Mouse (Mus musculus): ENCODE results near the gene Shank2.

The Shank2 gene

DNA sequence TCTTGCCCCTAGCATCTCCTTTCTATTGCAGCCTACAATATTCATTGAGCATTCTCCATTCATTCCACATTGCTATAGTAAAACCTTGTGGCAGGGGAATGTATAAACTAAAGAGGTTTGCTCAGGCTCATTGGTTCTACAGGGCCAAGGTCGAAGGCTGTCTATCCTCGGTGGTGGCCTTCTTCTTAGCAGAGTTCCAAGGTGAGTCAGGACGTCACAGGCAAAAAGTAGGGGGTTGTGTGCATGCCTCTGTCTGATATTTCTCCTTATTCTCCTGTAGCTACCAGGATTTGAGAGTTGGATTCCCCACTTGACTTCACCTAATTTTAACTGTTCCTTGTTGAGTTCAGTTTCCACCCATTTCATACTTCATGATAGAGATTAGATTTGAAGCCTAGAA, 29.9 kb downstream of the Shank2 start:
- DNase-seq, result no peak

GRCm38 (mm10) chr7:144037541-144037940, 35.8 kb downstream of the Shank2 start:
- DNase-seq, result no peak

GRCm38 (mm10) chr7:144037966-144038669, 36.4 kb downstream of the Shank2 start:
- peak; percentile 39 to 40 for DNase-seq

DNA sequence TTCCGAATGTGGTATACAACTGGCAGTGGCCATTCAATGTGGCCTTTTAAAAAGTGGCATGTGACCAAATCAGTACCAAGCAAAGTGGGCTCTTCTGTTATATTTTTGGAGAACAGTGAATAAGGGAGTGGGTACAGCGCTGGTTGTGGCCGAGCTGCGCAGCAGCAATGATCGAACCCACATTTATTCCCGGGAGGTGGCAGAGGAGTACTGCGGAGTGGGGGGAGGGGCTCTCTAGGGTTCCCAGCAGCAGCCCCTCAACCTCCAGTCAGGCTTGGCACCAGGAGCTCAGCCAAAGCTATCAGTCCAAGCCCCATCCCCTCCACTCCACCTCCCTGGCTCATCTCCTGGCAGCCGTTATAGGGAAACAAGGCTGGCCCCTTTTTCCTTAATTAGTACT, 37.0 kb downstream of the Shank2 start:
- no peak for DNase-seq

- DNase-seq, result no peak
Observed at GRCm38 (mm10) chr7:144040328-144040727, 38.6 kb downstream of the Shank2 start.

DNA sequence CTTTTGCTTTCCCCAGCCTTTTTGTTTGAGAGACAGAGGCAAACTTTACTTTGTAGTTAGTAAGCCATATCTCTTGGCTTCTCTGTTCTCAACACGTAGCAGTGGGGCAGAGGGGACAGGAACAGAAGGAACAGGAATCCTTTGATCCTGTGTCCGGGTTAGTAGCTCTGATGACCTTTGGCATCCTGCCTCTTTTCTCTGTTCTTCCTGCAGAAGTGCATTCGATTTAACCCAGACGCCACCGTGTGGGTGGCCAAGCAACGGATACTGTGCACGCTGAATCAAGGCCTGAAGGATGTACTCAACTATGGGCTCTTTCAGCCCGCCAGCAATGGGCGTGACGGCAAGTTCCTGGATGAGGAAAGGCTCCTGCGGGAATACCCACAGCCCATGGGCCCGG, 50.3 kb downstream of the Shank2 start:
- no peak for DNase-seq

DNA sequence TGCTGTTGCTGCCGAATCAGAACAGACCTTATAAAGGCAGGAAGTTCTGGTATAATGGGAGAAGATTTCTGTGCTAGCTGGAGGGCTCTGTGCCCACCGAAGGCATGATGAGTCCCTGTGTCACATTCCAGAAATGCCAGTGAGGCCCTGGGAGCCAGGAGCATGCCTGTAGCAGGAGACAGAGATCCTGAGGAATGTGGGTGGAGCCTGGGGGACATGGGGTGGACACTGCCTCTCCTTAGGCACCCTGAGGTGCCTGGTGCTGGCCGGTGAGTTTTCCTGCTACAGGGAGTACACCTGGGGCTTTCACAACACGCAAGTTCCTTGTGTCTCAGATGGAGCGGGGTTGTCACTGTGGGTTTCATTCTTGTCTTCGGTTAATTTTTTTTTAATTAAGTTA, 53.5 kb downstream of the Shank2 start:
- no peak for DNase-seq

- peak in 1 of 2 experiments; percentile 8 for DNase-seq
Observed at GRCm38 (mm10) chr7:144055702-144056531, 54.2 kb downstream of the Shank2 start.

DNA sequence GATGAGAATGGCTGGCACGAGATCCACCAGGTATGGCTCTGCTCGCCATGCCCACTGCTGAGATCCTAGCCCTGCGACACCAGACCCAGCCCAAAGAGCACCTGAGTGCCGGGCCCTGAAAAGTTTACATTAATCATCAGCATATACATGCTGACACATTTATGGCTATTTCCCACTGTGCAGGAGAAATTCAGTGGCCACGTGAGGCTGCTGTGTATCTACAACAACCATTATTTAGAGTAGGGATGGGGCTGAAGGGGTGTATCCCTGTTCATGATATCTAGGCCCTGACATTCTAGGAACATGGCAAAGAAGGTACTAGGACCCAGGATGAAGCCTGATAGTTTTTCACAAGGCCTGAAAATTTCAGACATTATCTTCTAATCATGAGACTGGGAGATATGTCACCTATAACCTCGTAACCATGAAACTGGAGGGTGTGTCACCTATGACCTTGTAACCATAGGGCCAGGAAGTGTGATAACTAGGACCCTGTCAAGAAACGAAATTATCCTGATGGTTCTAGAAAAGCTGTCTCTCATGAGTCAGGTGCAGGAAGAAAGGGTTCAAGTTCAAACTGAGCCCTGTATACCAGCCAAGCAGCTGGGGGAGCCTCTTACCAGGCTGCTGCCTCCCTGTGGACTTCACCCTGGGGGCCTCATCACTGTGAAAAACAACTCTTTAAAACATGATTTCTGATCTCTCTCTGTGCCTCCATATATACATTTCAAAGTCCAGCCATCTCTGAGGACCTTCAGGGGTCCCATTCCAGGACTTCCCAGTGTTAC, 68.6 kb downstream of the Shank2 start:
- no peak for DNase-seq

GRCm38 (mm10) chr7:144072219-144072618, 70.5 kb downstream of the Shank2 start:
- DNase-seq, result peak in 1 of 2 experiments; percentile 38

- DNase-seq, result peak; percentile 62 to 63
Observed at GRCm38 (mm10) chr7:144072856-144073255, 71.1 kb downstream of the Shank2 start.

- DNase-seq, result peak; percentile 62 to 64
Observed at GRCm38 (mm10) chr7:144074718-144075117, 73.0 kb downstream of the Shank2 start.

DNA sequence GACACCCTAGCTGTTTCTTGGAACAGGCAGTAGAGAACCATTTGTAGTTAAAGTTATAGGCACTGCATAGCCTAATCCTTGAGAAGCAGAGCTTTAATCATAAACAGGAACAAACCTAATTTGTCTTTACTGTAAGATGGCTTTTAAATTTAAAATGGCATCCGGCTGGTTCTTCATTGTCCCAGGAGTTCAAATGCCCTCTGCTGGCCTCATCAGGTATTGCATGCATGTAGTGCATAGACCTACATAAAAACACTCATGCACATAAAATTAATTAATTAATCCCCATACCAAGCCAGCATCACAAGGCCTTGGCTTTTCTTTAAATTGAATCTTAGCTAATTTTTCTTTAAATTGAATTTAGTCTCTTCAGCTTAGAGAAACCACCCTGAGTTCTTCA, 76.9 kb downstream of the Shank2 start:
- no peak for DNase-seq

DNA sequence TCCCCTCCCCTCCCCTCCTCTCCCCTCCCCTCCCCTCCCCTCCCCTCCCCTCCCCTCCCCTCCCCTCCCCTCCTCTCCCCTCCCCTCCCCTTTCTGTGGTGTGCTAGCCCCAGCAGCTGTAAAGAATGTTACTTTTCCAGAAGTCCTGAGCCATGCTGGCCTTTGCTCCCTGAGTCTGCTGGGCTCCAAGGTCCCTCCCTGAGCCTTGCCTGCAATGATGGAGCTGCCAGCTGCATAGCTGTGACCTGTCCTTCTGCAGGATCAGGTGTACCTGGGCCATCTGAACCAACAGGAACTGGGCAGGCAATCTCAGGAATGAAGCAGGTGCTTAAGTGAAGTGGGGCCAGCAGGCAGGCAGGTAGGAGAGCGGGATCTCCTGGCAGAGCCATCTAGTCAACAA, 78.1 kb downstream of the Shank2 start:
- no peak for DNase-seq

DNA sequence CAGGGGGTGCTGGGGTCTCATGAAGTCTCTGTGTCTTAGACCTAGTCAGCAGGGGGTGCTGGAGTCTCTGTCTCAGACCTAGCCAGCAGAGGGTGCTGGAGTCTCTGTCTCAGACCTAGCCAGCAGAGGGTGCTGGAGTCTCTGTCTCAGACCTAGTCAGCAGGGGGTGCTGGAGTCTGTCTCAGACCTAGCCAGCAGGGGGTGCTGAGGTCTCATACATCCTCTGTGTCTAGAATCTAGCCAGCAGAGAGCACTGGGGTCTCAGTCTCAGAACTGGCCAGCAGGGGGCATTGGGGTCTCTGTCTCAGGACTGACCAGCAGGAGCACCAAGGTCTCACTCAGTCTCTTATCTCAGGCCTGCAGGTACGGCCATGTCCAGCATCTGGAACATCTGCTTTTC, 79.7 kb downstream of the Shank2 start:
- DNase-seq, result no peak

DNA sequence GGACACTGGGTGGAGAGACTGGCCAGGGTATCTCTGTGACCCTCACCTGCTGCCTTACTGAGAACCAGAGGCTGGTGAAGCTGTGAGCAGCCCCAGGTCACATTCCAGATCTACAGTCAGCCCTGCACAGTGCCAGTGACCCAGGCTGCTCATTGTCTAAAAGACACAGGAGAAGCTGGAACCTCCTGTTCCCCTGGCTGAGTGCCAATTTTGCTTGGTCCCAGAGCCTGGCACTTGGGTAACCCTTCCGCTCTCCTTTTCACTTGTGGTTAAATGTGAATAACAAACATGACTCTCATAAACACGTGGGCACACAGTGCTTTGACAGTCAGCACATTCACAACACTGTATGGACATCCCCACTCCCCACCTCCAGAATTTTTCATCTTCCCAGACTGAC, 80.2 kb downstream of the Shank2 start:
- DNase-seq, result peak; percentile 13 to 17

- DNase-seq, result no peak
Observed at GRCm38 (mm10) chr7:144087277-144087676, 85.5 kb downstream of the Shank2 start.

DNA sequence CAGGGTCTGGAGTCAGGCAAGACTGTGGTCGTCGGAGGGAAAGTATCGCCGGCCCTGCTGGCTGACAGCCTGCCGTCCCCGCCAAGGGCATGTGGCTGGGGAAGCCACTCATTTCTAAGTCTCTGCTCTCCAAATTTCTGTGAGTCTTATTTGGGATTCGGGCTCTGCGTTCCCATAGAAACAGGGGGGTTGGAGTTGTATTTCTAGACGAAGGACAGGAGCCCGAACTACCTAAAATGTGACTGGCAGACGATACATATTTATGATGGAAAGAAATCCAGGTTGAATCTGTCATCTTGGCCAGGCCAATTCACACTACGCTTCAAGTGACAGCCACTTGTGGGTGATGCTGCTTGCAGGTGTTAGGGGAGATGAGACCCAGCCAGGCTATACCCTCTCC, 92.4 kb downstream of the Shank2 start:
- DNase-seq, result no peak

- peak; percentile 23 to 32 for DNase-seq
Observed at GRCm38 (mm10) chr7:144097314-144097713, 95.6 kb downstream of the Shank2 start.

DNA sequence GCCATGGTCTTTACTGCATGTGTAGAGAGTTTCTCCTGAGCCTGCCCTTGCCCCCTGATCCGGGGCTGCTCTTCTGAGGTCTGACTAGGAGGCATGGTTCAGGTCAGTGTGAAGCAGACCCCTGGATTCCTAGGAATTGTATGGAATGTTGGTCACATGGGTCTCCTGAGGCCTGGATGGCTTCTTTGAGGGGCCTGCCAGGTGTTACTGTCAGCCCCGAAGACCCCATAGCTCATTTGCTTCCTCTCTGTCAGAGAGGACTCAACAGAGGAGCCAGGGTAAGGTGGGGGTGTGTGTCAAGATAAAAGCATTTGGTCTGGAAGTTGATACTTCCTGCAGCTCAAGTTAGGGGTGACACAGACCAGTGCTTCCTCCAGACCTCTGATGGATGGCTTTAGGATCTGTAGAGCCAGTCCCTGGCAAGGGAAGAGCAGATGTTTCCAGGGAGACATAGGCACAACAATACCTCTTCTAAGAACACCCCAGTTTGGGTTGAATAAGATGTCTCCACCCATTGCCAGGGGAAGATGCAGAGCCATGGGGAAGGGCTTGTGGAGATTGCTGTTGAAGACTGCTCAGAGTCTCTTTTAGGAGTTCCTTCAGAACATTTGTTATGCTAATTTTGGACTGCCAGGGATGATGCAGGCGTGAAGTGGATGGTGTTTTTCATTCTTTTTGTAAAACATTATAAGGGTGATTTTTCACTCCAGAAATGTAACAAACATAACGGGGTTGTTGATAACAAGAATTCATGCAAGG, 100.7 kb downstream of the Shank2 start:
- DNase-seq, result no peak

DNA sequence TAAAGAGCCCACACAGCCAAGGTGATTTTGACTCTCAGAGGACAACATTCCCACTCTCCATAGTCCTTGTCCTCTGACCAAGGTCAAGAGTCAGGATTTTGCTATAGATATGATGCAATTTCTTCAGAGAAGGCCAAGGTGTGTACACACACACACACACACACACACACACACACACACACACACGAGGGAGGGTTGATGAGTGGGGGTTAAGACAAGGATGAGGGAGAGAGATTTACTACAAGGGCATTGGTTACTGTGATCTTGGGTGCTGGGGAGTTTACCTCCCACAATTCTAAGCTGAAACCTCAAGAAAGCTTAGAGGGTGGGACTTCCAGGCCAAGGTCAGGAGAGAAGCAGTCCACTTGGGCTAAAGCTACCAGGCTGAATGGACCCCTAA, 104.2 kb downstream of the Shank2 start:
- no peak for DNase-seq

GRCm38 (mm10) chr7:144106352-144107011, 104.8 kb downstream of the Shank2 start:
- DNase-seq, result no peak
